Mouse (Mus musculus) ES-E14 (cell line): ENCODE measurements at regions not wholly inside any gene's neighbourhood (a gene's known extent, or its start where the extent isn't known, plus 50 kb on each side); places are given as distances from the start of the nearest gene placed in this dataset.

Source experiments
- DNase-seq: peaks from one replicate; pipeline ENCODE4 v3.0.0-alpha.2; 2013; ENCODE audit warnings: low read depth, low spot score
- H3K27ac ChIP-seq: 2 replicates; pipeline ENCODE4 v1.5.1; 2012; ENCODE audit warnings: low read depth, mild to moderate bottlenecking, low read length, moderate library complexity, mixed read lengths; ENCODE audit not compliant: poor library complexity, insufficient read depth, severe bottlenecking
- H3K36me3 ChIP-seq: 2 replicates; pipeline ENCODE4 v1.6.1; 2012; ENCODE audit warnings: mild to moderate bottlenecking, low read length, moderate library complexity, mixed read lengths; ENCODE audit not compliant: control insufficient read depth, poor library complexity, insufficient read depth, severe bottlenecking
- H3K4me1 ChIP-seq, 2 experiments: fragments of 150-350 bp in 1 of 2; sonication (generic) in 1 of 2; 2 replicates each; pipeline ENCODE4 v1.6.1; 2012; ENCODE audit warnings: low read length in 2 of 2, mild to moderate bottlenecking in 1 of 2, mixed read lengths in 1 of 2; ENCODE audit not compliant: control insufficient read depth in 2 of 2, insufficient read depth in 2 of 2, poor library complexity in 1 of 2
- H3K4me3 ChIP-seq, 2 experiments: fragments of 150-350 bp in 1 of 2; sonication (generic) in 1 of 2; 2 replicates each; pipeline ENCODE4 v1.5.1; 2012; ENCODE audit warnings: low read length in 2 of 2, low read depth in 1 of 2, mild to moderate bottlenecking in 1 of 2, mixed read lengths in 1 of 2; ENCODE audit not compliant: insufficient read depth in 1 of 2, poor library complexity in 1 of 2, severe bottlenecking in 1 of 2
- H3K9ac ChIP-seq: 2 replicates; pipeline ENCODE4 v1.6.1; 2012; ENCODE audit warnings: low read depth, mild to moderate bottlenecking, low read length, mixed read lengths; ENCODE audit not compliant: poor library complexity, insufficient read depth, severe bottlenecking
- H3K9me3 ChIP-seq: fragments of 150-350 bp; sonication (generic); 2 replicates; pipeline ENCODE4 v1.6.1; 2012; ENCODE audit warnings: low read depth, mild to moderate bottlenecking, low read length; ENCODE audit not compliant: control insufficient read depth, insufficient read depth
- CHD2 ChIP-seq: IDR thresholded peaks from 2 replicates; pipeline ENCODE4 v1.6.1; 2014; ENCODE audit warnings: mild to moderate bottlenecking, low read depth, low read length, inconsistent platforms
- HCFC1 ChIP-seq: IDR thresholded peaks from 2 replicates; pipeline ENCODE4 v1.6.1; 2012; ENCODE audit warnings: low read length, inconsistent platforms, borderline replicate concordance; ENCODE audit not compliant: insufficient read depth
- MAFK ChIP-seq: IDR thresholded peaks from 2 replicates; pipeline ENCODE4 v1.6.1; 2014; ENCODE audit warnings: mild to moderate bottlenecking, low read depth, low read length, inconsistent platforms; ENCODE audit not compliant: insufficient read depth
- ZC3H11A ChIP-seq: IDR thresholded peaks from 2 replicates; pipeline ENCODE4 v1.6.1; 2012; ENCODE audit warnings: low read depth, mild to moderate bottlenecking, inconsistent platforms, low read length, borderline replicate concordance
- ZNF384 ChIP-seq: IDR thresholded peaks from 2 replicates; pipeline ENCODE4 v1.6.1; 2012; ENCODE audit warnings: low read depth, low read length, inconsistent platforms
- in situ Hi-C, 2 experiments: fragments of 600-800 bp; cut with MboI; formaldehyde crosslinking; loops; one replicate each; pipeline ENCODE4 v1.15.1; 2025; ENCODE audit warnings: low sequenced_read_pairs in 2 of 2, inconsistent platforms in 1 of 2; ENCODE audit not compliant: unreplicated experiment in 2 of 2

GRCm38 (mm10) chr7:73294399-73294798, 80.9 kb upstream of the Rgma start:
- Histone ChIP-seq H3K9ac (no peak overlapping the region), H3K36me3 (no peaks in the 10 kb centered on the region), H3K4me1 (no peaks in the 10 kb centered on the region), H3K4me3 (no peak overlapping the region), H3K27ac (no peak overlapping the region), H3K9me3 (no peaks in the 10 kb centered on the region)
- TF ChIP-seq MAFK (no peak), CHD2 (no peak), ZC3H11A (no peak), HCFC1 (no peak), ZNF384 (no peak)
- no peak for DNase-seq
- in situ Hi-C loops = no loop called here

- Histone ChIP-seq H3K4me3 (no peak overlapping the region), H3K9me3 (no peaks in the 10 kb centered on the region), H3K9ac (no peak overlapping the region), H3K27ac (no peak overlapping the region), H3K4me1 (peaks cover 3 to 10% of the 10 kb centered on the region in 2 experiments; a peak in 3 of 4 replicates), H3K36me3 (no peaks in the 10 kb centered on the region)
- in situ Hi-C loops = no loop called here
- TF ChIP-seq MAFK = no peak
- DNase-seq = no peak
Observed at GRCm38 (mm10) chr7:73302501-73302900, 72.8 kb upstream of the Rgma start.

DNA sequence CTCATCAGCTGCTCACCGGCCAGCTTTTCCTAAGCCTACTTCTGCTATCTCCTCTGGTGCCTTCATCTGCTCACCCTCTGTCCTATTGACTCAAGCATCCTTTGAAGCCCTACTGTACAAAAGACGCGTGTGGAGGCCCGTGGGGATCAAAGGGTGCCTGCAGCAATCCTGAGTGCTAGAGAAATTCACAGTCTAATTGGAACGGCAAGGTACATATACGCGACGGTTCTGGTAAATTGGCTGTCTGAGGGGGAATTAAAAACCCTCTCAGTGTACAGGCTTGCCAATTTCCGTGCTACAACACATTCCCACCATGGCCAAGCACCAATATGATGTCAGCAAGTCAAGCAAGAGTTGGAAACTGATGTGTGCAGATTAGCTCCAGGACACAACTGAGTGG, 71.5 kb upstream of the Rgma start:
- Histone ChIP-seq H3K9ac (no peak overlapping the region), H3K9me3 (no peaks in the 10 kb centered on the region), H3K36me3 (no peaks in the 10 kb centered on the region), H3K4me3 (no peak overlapping the region), H3K4me1 (peaks cover 3 to 17% of the 10 kb centered on the region in 2 experiments; a peak in 3 of 4 replicates), H3K27ac (no peak overlapping the region)
- no peak for DNase-seq
- TF ChIP-seq ZNF384 = no peak
- no peak for TF ChIP-seq HCFC1
- TF ChIP-seq ZC3H11A = no peak
- no peak for TF ChIP-seq MAFK
- in situ Hi-C loops = no loop called here

DNA sequence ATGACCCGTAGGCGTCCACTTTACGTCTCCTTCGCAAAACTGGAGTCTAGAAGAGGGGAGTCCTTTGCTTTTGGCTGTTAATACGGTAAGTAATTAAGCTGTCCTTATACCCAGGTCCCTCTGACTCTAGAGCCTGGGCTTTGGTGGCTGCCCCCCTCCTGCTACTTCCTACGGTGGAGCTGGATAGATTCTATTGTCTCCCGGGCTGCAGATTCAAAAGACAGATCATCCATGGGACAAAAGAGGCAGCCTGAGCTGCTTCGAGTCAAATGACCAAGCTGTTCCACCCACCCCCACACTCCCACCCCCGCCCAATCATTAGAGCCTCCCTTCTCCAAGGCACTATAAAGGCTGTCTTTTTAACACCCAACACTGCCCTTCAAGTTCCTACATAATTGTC, 70.5 kb upstream of the Rgma start:
- no peak overlapping the region for H3K9ac ChIP-seq
- H3K4me3 ChIP-seq = no peak overlapping the region
- in situ Hi-C loops = no loop called here
- TF ChIP-seq ZNF384 (no peak), HCFC1 (no peak), MAFK (no peak), CHD2 (no peak), ZC3H11A (no peak)
- peaks cover 3 to 17% of the 10 kb centered on the region in 2 experiments; a peak in 3 of 4 replicates for H3K4me1 ChIP-seq
- DNase-seq = peak; percentile 59
- H3K27ac ChIP-seq = no peak overlapping the region
- H3K36me3 ChIP-seq = no peaks in the 10 kb centered on the region
- H3K9me3 ChIP-seq = no peaks in the 10 kb centered on the region

GRCm38 (mm10) chr7:73305286-73305975, 69.9 kb upstream of the Rgma start:
- no peak overlapping the region for H3K9ac ChIP-seq
- H3K36me3 ChIP-seq = no peaks in the 10 kb centered on the region
- H3K9me3 ChIP-seq = no peaks in the 10 kb centered on the region
- in situ Hi-C loops = no loop called here
- H3K4me1 ChIP-seq = peaks cover 3 to 17% of the 10 kb centered on the region in 2 experiments; a peak in 3 of 4 replicates
- no peak overlapping the region for H3K27ac ChIP-seq
- no peak overlapping the region for H3K4me3 ChIP-seq
- no peak for DNase-seq
- TF ChIP-seq HCFC1 (no peak), CHD2 (no peak), ZC3H11A (no peak), ZNF384 (no peak), MAFK (no peak)
